Mouse (Mus musculus): ENCODE results near the gene Ppwd1. TPM values are rescaled to one million over a fixed set of nuclear protein-coding genes. Genes with fewer than 3 reads are reported as not detected.

Gene Ppwd1
- total and polyA plus RNA-seq, 2 experiments from 2014 or later, result 2.1 to 5.4 TPM

- H3K27me3 ChIP-seq (ENCODE audit: control insufficient read depth, insufficient read depth, low read length), result no peaks in the 10 kb centered on the region
- H3K4me3 ChIP-seq (ENCODE audit: low read depth, low read length), result no peak overlapping the region
- peaks cover 15% of the 10 kb centered on the region for H3K36me3 ChIP-seq (replicated peaks; ENCODE audit: control insufficient read depth, insufficient read depth, low read length)
- ATAC-seq (ENCODE audit: insufficient read depth, low read depth) (no peak), DNase-seq (ENCODE audit: low spot score) (no peak)
- no peak overlapping the region for H3K27ac ChIP-seq (ENCODE audit: low read depth)
- no peaks in the 10 kb centered on the region for H3K9me3 ChIP-seq (replicated peaks; ENCODE audit: control insufficient read depth, low read length)
- TF ChIP-seq EP300 (IDR thresholded peaks at IDR 0.05; ENCODE audit: low read depth) (no peak), CTCF (IDR thresholded peaks at IDR 0.05; ENCODE audit: low read depth) (no peak)
- H3K4me1 ChIP-seq (ENCODE audit: control insufficient read depth, insufficient read depth), result peaks cover 10% of the 10 kb centered on the region
- H3K9ac ChIP-seq (replicated peaks; ENCODE audit: low read depth, low read length), result no peak overlapping the region
- H3K4me2 ChIP-seq (ENCODE audit: low read depth, low read length), result no peak overlapping the region
Measured at GRCm38 (mm10) chr13:104172498-104172897, 56.1 kb downstream of the Ppwd1 start.

DNA sequence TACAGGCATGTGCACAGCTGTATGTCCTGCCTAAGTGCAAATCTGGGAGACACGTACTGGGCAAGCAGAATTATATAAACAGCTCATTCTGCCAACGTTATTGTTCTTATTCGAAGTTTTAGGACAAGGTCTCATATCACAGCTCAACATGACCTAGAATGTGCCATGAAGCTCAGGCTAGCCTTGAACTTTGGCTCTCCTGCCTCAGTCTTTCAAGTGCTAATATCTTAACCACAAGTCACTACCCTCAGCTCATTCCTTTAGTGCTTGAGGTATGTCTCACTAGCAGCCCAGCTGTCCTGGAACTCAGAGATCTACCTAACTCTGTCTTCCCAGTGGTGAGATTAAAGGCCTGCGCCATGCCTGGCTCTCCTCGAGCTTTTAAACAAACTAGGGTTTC, 56.9 kb downstream of the Ppwd1 start:
- H3K4me1 ChIP-seq (ENCODE audit: control insufficient read depth, insufficient read depth), result peaks cover 4% of the 10 kb centered on the region; the same call in 1 of the 2 replicates
- H3K27me3 ChIP-seq (ENCODE audit: control insufficient read depth, insufficient read depth, low read length), result no peaks in the 10 kb centered on the region
- 90% methylated on average over 5 of the region's 5 CpGs for WGBS

DNA sequence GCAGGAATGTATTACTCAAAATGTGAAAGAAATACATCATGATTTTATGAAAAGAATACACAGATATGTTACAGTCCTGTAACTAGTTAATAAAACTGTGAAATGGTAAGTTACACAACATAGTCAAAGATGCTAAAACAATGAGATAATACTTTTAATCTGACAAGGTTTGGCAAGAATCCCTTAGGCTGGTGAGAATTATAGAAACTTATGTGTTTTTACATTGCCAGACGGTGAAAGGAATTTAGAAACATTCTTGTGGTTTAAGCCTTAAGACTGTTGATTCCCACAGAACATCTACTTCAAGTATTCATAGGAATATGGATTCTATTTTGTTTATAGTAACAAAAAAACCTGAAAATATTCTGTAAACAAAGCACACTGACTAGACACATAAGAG, 73.0 kb downstream of the Ppwd1 start:
- no peak for TF ChIP-seq EP300 (IDR thresholded peaks at IDR 0.05; ENCODE audit: low read depth)
- TF ChIP-seq CTCF (IDR thresholded peaks at IDR 0.05; ENCODE audit: low read depth), result no peak
- Histone ChIP-seq H3K9ac (replicated peaks; ENCODE audit: low read depth, low read length) (no peak overlapping the region), H3K36me3 (replicated peaks; ENCODE audit: control insufficient read depth, insufficient read depth, low read length) (peaks cover 55% of the 10 kb centered on the region), H3K4me1 (ENCODE audit: control insufficient read depth, insufficient read depth) (no peaks in the 10 kb centered on the region), H3K27me3 (ENCODE audit: control insufficient read depth, insufficient read depth, low read length) (no peaks in the 10 kb centered on the region), H3K4me2 (ENCODE audit: low read depth, low read length) (no peak overlapping the region), H3K4me3 (ENCODE audit: low read depth, low read length) (no peak overlapping the region), H3K9me3 (replicated peaks; ENCODE audit: control insufficient read depth, low read length) (no peaks in the 10 kb centered on the region), H3K27ac (ENCODE audit: low read depth) (no peak overlapping the region)
- ATAC-seq (ENCODE audit: insufficient read depth, low read depth) (no peak), DNase-seq (ENCODE audit: low spot score) (no peak)
- WGBS, result 70% methylated on average over 1 of the region's 1 CpGs

More for the DNA sequence above, 56.9 kb downstream of the Ppwd1 start:
- Histone ChIP-seq H3K9ac (replicated peaks; ENCODE audit: low read depth, low read length) (no peak overlapping the region), H3K27ac (ENCODE audit: low read depth) (no peak overlapping the region), H3K4me3 (ENCODE audit: low read depth, low read length) (no peak overlapping the region), H3K9me3 (replicated peaks; ENCODE audit: control insufficient read depth, low read length) (no peaks in the 10 kb centered on the region), H3K36me3 (replicated peaks; ENCODE audit: control insufficient read depth, insufficient read depth, low read length) (peaks cover 23% of the 10 kb centered on the region), H3K4me2 (ENCODE audit: low read depth, low read length) (no peak overlapping the region)
- ATAC-seq (ENCODE audit: insufficient read depth, low read depth), result no peak
- no peak for TF ChIP-seq CTCF (IDR thresholded peaks at IDR 0.05; ENCODE audit: low read depth)
- no peak for TF ChIP-seq EP300 (IDR thresholded peaks at IDR 0.05; ENCODE audit: low read depth)
- DNase-seq (ENCODE audit: low spot score), result no peak

Other genes with a start within 250 kb of the Ppwd1 start
- 31.1 and 42.2 TPM in 2 replicates for gene Nln, start 119.2 kb downstream of the Ppwd1 start, total RNA-seq (2014; rRNA removed; ENCODE audit: low replicate concordance)
- 16.2 and 17.0 TPM in 2 replicates for gene Nln, start 119.2 kb downstream of the Ppwd1 start, polyA plus RNA-seq (2015; fragmentation: Nextera tagmentation; extraction: Ambion mirVana)
- gene Sgtb, start 119.1 kb downstream of the Ppwd1 start, total RNA-seq (2014; rRNA removed; ENCODE audit: low replicate concordance), result 1.1 and 1.6 TPM in 2 replicates
- gene Sgtb, start 119.1 kb downstream of the Ppwd1 start, polyA plus RNA-seq (2015; fragmentation: Nextera tagmentation; extraction: Ambion mirVana), result 1.1 TPM in 2 replicates
- gene Trappc13, start 50.4 kb downstream of the Ppwd1 start, total RNA-seq (2014; rRNA removed; ENCODE audit: low replicate concordance), result 28.3 and 35.4 TPM in 2 replicates
- gene Trappc13, start 50.4 kb downstream of the Ppwd1 start, polyA plus RNA-seq (2015; fragmentation: Nextera tagmentation; extraction: Ambion mirVana), result 33.1 and 38.8 TPM in 2 replicates
- gene Trim23, start 50.0 kb downstream of the Ppwd1 start, total RNA-seq (2014; rRNA removed; ENCODE audit: low replicate concordance), result 16.8 and 20.6 TPM in 2 replicates
- gene Trim23, start 50.0 kb downstream of the Ppwd1 start, polyA plus RNA-seq (2015; fragmentation: Nextera tagmentation; extraction: Ambion mirVana), result 13.2 and 14.3 TPM in 2 replicates
- 0.19 and 4.5 TPM in 2 replicates for gene Cenpk, start 232 bp downstream of the Ppwd1 start, total RNA-seq (2014; rRNA removed; ENCODE audit: low replicate concordance)
- 17.3 and 18.2 TPM in 2 replicates for gene Cenpk, start 232 bp downstream of the Ppwd1 start, polyA plus RNA-seq (2015; fragmentation: Nextera tagmentation; extraction: Ambion mirVana)
- 20.6 and 21.8 TPM in 2 replicates for gene Adamts6, start 59.0 kb upstream of the Ppwd1 start, total RNA-seq (2014; rRNA removed; ENCODE audit: low replicate concordance)
- gene Adamts6, start 59.0 kb upstream of the Ppwd1 start, polyA plus RNA-seq (2015; fragmentation: Nextera tagmentation; extraction: Ambion mirVana), result 2.0 and 2.7 TPM in 2 replicates